Mouse (Mus musculus) Patski (cell line): Measurements from ENCODE around the gene Sox18. TPM values are rescaled to one million over a fixed set of nuclear protein-coding genes. Genes with fewer than 3 reads are reported as not detected.

Experiments used
- ATAC-seq: fragments of 100-300 bp; one replicate; pipeline ENCODE4 v1.8.0; 2021
- CTCF ChIA-PET: fragments of 350-600 bp; sonication (Branson Sonifier 250); formaldehyde crosslinking; loops from one replicate; lab custom pipeline; 2022; ENCODE audit warnings: inconsistent platforms; lab: Charles Lee
- POLR2A ChIA-PET: fragments of 350-600 bp; sonication (Branson Sonifier 250); formaldehyde crosslinking; loops from one replicate; lab custom pipeline; 2022; ENCODE audit warnings: antibody characterized with exemption, inconsistent platforms; lab: Charles Lee
- DNase-seq: peaks from one replicate; pipeline ENCODE4 v3.0.0-alpha.2; 2011; ENCODE audit warnings: low read depth, low spot score
- H3K27me3 ChIP-seq: fragments of 371-371 bp; one replicate; pipeline ENCODE4 v1.5.1; 2021
- CTCF ChIP-seq: fragments of 100-300 bp; IDR thresholded peaks from one replicate; pipeline ENCODE4 v1.5.1; 2021
- in situ Hi-C: fragments of 300-500 bp; cut with MboI; formaldehyde crosslinking; loops from 3 replicates; pipeline ENCODE4 v1.11.1; 2018; ENCODE audit warnings: low pct_unique_long_range_greater_than_20kb, mixed read lengths
- polyA plus RNA-seq: library from polyadenylated mRNA; unstranded; gene quantifications from one replicate; pipeline ENCODE4 v1.2.3, GENCODE M21; 2021

Sox18 gene
- polyA plus RNA-seq, 1 experiment from 2014 or later, result 0.04 TPM

- DNase-seq (no peak), ATAC-seq (peak; percentile 73)
- in situ Hi-C loops, result no loop called here
- H3K27me3 ChIP-seq, result no peaks in the 10 kb centered on the region
- no peak for TF ChIP-seq CTCF
- ChIA-PET CTCF (interaction anchor here (1.2 kb wide), 1 partner anchor 10 kb away, joined by 3 read pairs; no protein-coding TSS in a partner anchor), POLR2A (interaction anchor here (1.1 kb wide), 1 partner anchor 20 kb away, joined by 4 read pairs; no protein-coding TSS in a partner anchor)
Observed at GRCm38 (mm10) chr2:181693339-181694280, 22.2 kb upstream of the Sox18 start, which contains the start of gene Rgs19. Rgs19 (minus strand) TSS chr2:181693977.

GRCm38 (mm10) chr2:181692304-181692703 lies 20.9 kb upstream of the Sox18 start:
- ATAC-seq, result no peak
- in situ Hi-C loops, result no loop called here
- POLR2A ChIA-PET, result no interaction called here
- DNase-seq, result no peak
- CTCF ChIA-PET, result interaction anchor here (1.2 to 1.7 kb wide), 2 partner anchors 14 to 33 kb away, joined by 4 to 8 read pairs; no protein-coding TSS in a partner anchor
- no peaks in the 10 kb centered on the region for H3K27me3 ChIP-seq
- no peak for TF ChIP-seq CTCF

GRCm38 (mm10) chr2:181691571-181691970 lies 20.1 kb upstream of the Sox18 start:
- in situ Hi-C loops, result no loop called here
- ChIA-PET POLR2A (no interaction called here), CTCF (interaction anchor here (1.2 to 1.7 kb wide), 2 partner anchors 13 to 32 kb away, joined by 4 to 8 read pairs; no protein-coding TSS in a partner anchor)
- no peaks in the 10 kb centered on the region for H3K27me3 ChIP-seq
- no peak for ATAC-seq
- no peak for DNase-seq
- no peak for TF ChIP-seq CTCF

GRCm38 (mm10) chr2:181691083-181691482 lies 19.6 kb upstream of the Sox18 start:
- in situ Hi-C loops, result no loop called here
- H3K27me3 ChIP-seq, result no peaks in the 10 kb centered on the region
- POLR2A ChIA-PET, result no interaction called here
- CTCF ChIA-PET, result interaction anchor here (1.2 kb wide), 1 partner anchor 32 kb away, joined by 4 read pairs; no protein-coding TSS in a partner anchor
- TF ChIP-seq CTCF, result no peak
- DNase-seq (no peak), ATAC-seq (no peak)

- ChIA-PET POLR2A (no interaction called here), CTCF (no interaction called here)
- ATAC-seq, result no peak
- in situ Hi-C loops, result no loop called here
- DNase-seq, result no peak
- TF ChIP-seq CTCF, result no peak
- no peaks in the 10 kb centered on the region for H3K27me3 ChIP-seq
Observed at GRCm38 (mm10) chr2:181689466-181690160, 18.2 kb upstream of the Sox18 start.

GRCm38 (mm10) chr2:181687586-181687985 lies 16.1 kb upstream of the Sox18 start:
- no peak for ATAC-seq
- in situ Hi-C loops, result no loop called here

GRCm38 (mm10) chr2:181685686-181686085 lies 14.2 kb upstream of the Sox18 start:
- DNase-seq, result no peak
- ATAC-seq, result no peak
- in situ Hi-C loops, result no loop called here
- ChIA-PET CTCF (no interaction called here), POLR2A (interaction anchor here (0.6 kb wide), 1 partner anchor 64 kb away, joined by 3 read pairs; no protein-coding TSS in a partner anchor)
- H3K27me3 ChIP-seq, result no peaks in the 10 kb centered on the region
- TF ChIP-seq CTCF, result no peak

More at GRCm38 (mm10) chr2:181687586-181687985, 16.1 kb upstream of the Sox18 start:
- ChIA-PET POLR2A (no interaction called here), CTCF (interaction anchor here (1.8 kb wide), 1 partner anchor 9 kb away, joined by 6 read pairs; no protein-coding TSS in a partner anchor)
- TF ChIP-seq CTCF, result no peak
- DNase-seq, result no peak
- H3K27me3 ChIP-seq, result no peaks in the 10 kb centered on the region

- POLR2A ChIA-PET, result no interaction called here
- in situ Hi-C loops, result no loop called here
- H3K27me3 ChIP-seq, result no peaks in the 10 kb centered on the region
- DNase-seq, result no peak
- ATAC-seq, result no peak
- no peak for TF ChIP-seq CTCF
- CTCF ChIA-PET, result no interaction called here
Observed at GRCm38 (mm10) chr2:181684713-181685112, 13.3 kb upstream of the Sox18 start.

GRCm38 (mm10) chr2:181683381-181683780 lies 11.9 kb upstream of the Sox18 start:
- ChIA-PET CTCF (interaction anchor here (1.1 to 1.9 kb wide), 2 partner anchors 10 to 12 kb away, joined by 3 to 5 read pairs; partner anchors contain the start of gene Rgs19), POLR2A (no interaction called here)
- H3K27me3 ChIP-seq, result no peaks in the 10 kb centered on the region
- ATAC-seq, result no peak
- no peak for TF ChIP-seq CTCF
- in situ Hi-C loops, result no loop called here
- DNase-seq, result no peak

- no peak for DNase-seq
- no peak for TF ChIP-seq CTCF
- ChIA-PET CTCF (interaction anchor here (1.0 to 6.4 kb wide), 4 partner anchors 19 to 182 kb away, joined by 3 to 135 read pairs (median 4); partner anchors contain the start of genes Gm29797 and Polr3k), POLR2A (no interaction called here)
- ATAC-seq, result no peak
- no peaks in the 10 kb centered on the region for H3K27me3 ChIP-seq
- in situ Hi-C loops, result no loop called here
Observed at GRCm38 (mm10) chr2:181681978-181682377, 10.5 kb upstream of the Sox18 start.
